Mouse (Mus musculus) right cerebral cortex, postnatal 4 days (tissue): ENCODE results near the gene Arl2bp.
A peak's percentile ranks its signal among the peaks of the same experiment; 100 is the strongest.

Source experiments
- DNase-seq: peaks from one replicate; pipeline ENCODE4 v3.0.0-alpha.2; 2022

Arl2bp gene

GRCm38 (mm10) chr8:94666456-94667308, at the start of gene Arl2bp:
Arl2bp (plus strand) TSS chr8:94666600.
- DNase-seq = peak; percentile 89

DNA sequence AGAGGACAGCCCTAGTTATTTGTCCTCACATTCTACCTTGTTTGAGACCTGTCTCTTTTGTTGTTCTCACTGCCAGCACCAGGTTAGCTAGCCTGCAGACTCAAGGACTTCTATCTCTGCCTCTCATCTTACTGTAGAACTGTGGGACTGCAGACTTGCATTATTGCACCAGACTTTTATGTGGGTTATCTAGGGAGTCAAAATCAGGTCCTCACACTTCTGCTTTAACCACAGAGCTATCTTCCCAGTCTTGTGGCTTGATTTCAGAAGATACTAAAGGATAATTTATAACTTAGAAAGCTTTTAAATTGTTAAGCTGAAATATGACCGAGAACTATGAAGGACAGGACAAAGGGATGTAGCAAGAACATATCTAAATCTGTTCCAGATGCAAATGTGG, 41.5 kb upstream of the Arl2bp start:
- no peak for DNase-seq

GRCm38 (mm10) chr8:94633564-94634194, 32.7 kb upstream of the Arl2bp start:
- DNase-seq = no peak

- DNase-seq = no peak
Measured at GRCm38 (mm10) chr8:94634211-94634610, 32.2 kb upstream of the Arl2bp start.

- no peak for DNase-seq
Measured at GRCm38 (mm10) chr8:94641183-94641582, 25.2 kb upstream of the Arl2bp start.

- DNase-seq = no peak
Measured at GRCm38 (mm10) chr8:94641938-94642337, 24.5 kb upstream of the Arl2bp start.

DNA sequence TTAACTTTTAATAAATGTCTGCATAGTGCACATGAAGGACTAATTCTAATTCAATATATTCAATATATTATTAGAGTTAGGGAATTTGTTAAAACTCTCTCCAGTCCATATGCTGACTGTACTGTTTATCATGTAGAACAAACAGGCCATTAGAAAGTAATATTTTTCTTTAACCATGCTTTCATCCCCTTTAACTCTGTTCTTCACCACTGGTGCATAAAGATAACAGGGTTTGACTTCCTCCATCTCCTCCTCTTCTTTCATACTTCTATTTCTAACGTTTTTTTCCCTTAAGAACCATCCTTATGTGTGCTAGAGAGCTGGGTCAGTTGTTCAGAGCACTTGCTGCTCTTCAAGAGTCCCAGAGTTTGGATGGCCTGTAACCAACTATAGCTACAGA, 21.2 kb upstream of the Arl2bp start:
- no peak for DNase-seq

GRCm38 (mm10) chr8:94646165-94646564, 20.2 kb upstream of the Arl2bp start:
- DNase-seq = no peak

- no peak for DNase-seq
Measured at GRCm38 (mm10) chr8:94649496-94649895, 16.9 kb upstream of the Arl2bp start.

GRCm38 (mm10) chr8:94652951-94653350, 13.4 kb upstream of the Arl2bp start:
- no peak for DNase-seq

GRCm38 (mm10) chr8:94654994-94655393, 11.4 kb upstream of the Arl2bp start:
- no peak for DNase-seq

DNA sequence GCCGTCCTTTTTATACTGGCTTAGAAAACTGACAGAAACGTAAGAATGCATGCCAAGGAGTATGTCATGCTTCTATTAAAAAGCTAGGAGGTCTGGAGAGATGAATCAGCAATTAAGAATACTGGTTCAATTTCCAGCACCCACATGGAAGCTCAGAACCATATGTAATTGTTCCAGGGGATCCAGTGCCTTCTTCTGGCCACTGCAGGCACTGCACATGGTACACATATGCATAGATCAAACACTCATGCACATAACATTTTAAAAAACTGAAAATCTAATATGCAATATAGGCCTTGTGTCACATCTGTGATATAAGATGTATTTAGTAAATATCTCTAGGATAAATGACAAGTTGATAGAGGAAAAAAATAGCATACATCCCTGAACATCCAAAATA, 8.4 kb upstream of the Arl2bp start:
- no peak for DNase-seq

- DNase-seq = no peak
Measured at GRCm38 (mm10) chr8:94660418-94660817, 6.0 kb upstream of the Arl2bp start.

- no peak for DNase-seq
Measured at GRCm38 (mm10) chr8:94664722-94665121, 1.7 kb upstream of the Arl2bp start.

- DNase-seq = no peak
Measured at GRCm38 (mm10) chr8:94674384-94674783, 8.0 kb downstream of the Arl2bp start.

DNA sequence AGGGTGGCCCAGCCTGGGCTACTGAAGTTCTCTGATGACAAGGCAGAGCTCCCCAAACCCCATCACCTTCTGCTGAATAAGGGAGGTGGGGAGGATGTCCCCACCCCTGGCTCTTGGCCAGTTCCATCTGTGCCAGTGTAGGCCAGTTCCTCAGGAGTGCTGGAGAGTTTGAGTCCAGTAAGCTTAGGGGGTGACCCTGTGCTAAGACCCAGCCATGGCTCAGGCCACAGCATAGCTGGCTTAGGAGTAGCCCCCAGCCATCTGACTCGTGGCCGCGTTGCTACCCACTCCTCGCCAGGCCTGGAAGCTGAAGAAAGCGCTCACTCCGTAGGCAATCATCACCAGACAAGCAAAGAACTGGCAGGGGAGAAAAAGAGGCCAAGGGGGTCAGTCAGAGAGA, 9.5 kb downstream of the Arl2bp start:
- DNase-seq = no peak

GRCm38 (mm10) chr8:94678582-94678981, 12.2 kb downstream of the Arl2bp start:
- DNase-seq = no peak

DNA sequence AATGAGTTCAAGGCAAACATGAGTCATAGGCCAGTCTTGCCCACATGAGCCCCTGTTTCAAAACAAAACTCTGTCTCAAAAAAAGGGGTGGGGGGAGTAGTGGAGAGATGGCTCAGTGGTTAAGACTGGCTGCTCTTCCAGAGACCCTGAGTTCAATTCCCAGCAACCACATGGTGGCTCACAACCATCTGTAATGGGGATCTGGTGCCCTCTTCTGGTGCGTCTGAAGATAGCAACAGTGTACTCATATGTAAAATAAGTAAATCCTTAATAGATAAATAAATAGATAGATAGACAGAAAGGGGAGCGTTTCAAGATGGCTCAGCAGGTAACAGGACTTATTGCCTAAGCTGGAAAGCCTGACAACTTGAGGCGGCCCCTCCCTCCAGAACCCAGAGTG, 14.0 kb downstream of the Arl2bp start:
- no peak for DNase-seq

DNA sequence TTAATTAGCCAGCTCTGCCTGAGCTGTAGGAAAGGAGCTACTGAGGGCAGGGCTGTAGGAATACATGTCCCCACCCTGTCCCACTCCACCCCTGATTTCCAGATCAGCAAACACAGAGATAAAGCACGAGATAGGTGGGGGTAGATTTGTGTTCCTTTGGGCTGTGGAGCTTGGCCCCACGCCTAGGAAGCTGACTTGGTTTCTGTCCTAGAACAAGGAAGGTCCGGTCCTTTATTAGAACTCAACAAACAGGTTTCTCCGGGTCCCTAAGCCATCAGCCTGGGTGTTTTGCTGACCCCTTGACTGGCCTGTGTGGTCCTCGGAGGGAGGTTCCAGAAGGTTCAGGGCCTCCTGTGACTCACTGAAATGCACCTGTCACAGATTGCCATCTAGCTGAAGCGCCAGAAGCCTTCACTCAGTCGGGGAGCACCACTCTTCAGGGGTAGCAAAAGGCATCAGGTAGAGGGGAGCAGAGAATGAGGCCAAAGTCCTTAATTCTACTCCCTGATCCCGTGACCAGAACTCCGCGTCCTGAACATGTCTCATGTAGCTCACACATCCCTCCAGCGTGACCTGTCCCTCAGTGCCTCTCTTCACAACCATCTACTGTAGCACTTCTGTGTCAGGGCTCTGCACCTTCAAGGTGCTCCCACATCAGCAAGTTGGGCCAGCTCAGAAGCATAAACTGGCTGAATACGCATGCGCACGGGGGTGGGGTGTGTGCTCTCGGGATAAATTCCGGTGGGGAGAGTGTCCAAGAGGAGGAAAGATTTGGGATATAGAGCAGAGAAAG, 16.5 kb downstream of the Arl2bp start:
- no peak for DNase-seq

GRCm38 (mm10) chr8:94684287-94684686, 17.9 kb downstream of the Arl2bp start:
- no peak for DNase-seq

GRCm38 (mm10) chr8:94685953-94686352, 19.6 kb downstream of the Arl2bp start:
- no peak for DNase-seq

DNA sequence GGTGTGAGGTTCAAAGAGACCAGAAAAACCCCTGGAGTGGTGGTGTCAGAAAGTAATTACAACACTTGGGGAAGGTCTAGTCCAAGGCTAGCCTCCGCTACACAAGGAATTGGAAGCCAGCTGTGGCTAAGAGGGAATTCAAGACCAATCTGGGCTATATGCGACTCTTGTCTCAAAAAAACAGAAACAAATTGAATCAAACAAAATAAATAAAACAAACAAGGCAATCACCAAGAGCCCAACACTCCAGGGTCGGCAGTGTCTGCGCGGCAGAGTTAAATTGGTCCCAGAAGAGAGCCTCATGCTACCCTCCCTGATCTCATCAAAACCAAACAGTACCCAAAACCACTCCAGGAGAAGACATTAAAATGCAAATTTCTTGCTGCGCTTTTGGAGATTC, 28.3 kb downstream of the Arl2bp start:
- no peak for DNase-seq

DNA sequence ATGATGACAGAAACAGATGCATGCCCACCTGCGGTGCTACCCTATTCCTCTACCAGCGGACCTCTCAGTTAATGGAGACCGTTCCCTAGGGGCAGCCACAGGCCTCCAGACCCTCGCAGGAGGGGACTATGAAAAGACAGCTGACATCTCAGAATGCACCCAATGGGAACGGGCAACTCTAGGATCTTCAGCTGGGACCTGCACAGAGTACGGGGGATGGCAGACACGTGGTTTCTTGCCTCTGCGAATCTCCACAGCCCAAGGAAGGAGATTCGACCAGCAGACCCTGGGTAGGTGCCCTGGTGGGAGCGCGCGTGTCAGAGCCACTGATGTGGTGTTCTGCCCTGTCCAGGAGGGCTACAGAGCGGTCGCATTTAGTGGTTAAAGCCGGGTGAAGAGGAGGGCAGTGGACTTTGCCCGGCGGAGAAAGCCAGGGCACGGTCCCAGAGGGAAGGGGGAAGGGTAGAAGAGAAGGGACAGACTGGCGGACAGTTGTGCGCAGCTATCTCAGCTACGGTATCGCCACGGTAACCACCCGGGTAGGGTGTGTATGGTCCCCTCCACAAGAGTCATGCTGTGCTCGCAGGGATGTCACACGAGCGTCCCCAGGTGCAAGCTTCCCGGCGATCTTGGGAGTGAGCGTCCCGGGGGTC, 29.1 kb downstream of the Arl2bp start:
- no peak for DNase-seq
